Mouse (Mus musculus): ENCODE measurements around the gene Zdhhc11. TPM values are rescaled to one million over a fixed set of nuclear protein-coding genes. Genes with fewer than 3 reads are reported as not detected.
A peak's percentile ranks its signal among the peaks of the same experiment; 100 is the strongest.

Zdhhc11 gene
- not detected for total RNA-seq (2021)
- long read RNA-seq, experiment 1: 0 reads
- long read RNA-seq, experiment 2: 0 reads

GRCm38 (mm10) chr13:73963551-73963950, at the start of gene Zdhhc11:
TSS of gene Zdhhc11 (plus strand) at chr13:73963851.
- no peak for DNase-seq (ENCODE audit: low spot score in 2 of 2)

- DNase-seq (ENCODE audit: low spot score in 2 of 2): no peak
Measured at GRCm38 (mm10) chr13:73932201-73932600, 31.4 kb upstream of the Zdhhc11 start.

GRCm38 (mm10) chr13:73936938-73937320, 26.7 kb upstream of the Zdhhc11 start:
- DNase-seq (ENCODE audit: low spot score in 2 of 2): no peak

GRCm38 (mm10) chr13:73937321-73938176, 26.1 kb upstream of the Zdhhc11 start, which contains the start of the genes Trip13 and Brd9:
TSS of gene Trip13 (minus strand) at chr13:73937784.
TSS of gene Brd9 (plus strand) at chr13:73937811.
- peak; percentile 88 to 93 for DNase-seq (ENCODE audit: low spot score in 2 of 2)

GRCm38 (mm10) chr13:73938177-73938560, 25.5 kb upstream of the Zdhhc11 start:
- DNase-seq (ENCODE audit: low spot score in 2 of 2): no peak

- no peak for DNase-seq (ENCODE audit: low spot score in 2 of 2)
Measured at GRCm38 (mm10) chr13:73939101-73939500, 24.6 kb upstream of the Zdhhc11 start.

- DNase-seq (ENCODE audit: low spot score in 2 of 2): no peak
Measured at GRCm38 (mm10) chr13:73944606-73945005, 19.0 kb upstream of the Zdhhc11 start.

GRCm38 (mm10) chr13:73953551-73954130, 10.0 kb upstream of the Zdhhc11 start:
- DNase-seq (ENCODE audit: low spot score in 2 of 2): peak in 1 of 2 experiments; percentile 18

GRCm38 (mm10) chr13:73954666-73955065, 9.0 kb upstream of the Zdhhc11 start:
- no peak for DNase-seq (ENCODE audit: low spot score in 2 of 2)

- no peak for DNase-seq (ENCODE audit: low spot score in 2 of 2)
Measured at GRCm38 (mm10) chr13:73955531-73955930, 8.1 kb upstream of the Zdhhc11 start.

GRCm38 (mm10) chr13:73960117-73960652, 3.5 kb upstream of the Zdhhc11 start:
- DNase-seq (ENCODE audit: low spot score in 2 of 2): peak in 1 of 2 experiments; percentile 31

GRCm38 (mm10) chr13:73961177-73961576, 2.5 kb upstream of the Zdhhc11 start:
- DNase-seq (ENCODE audit: low spot score in 2 of 2): no peak

- peak; percentile 33 to 53 for DNase-seq (ENCODE audit: low spot score in 2 of 2)
Measured at GRCm38 (mm10) chr13:73970545-73971448, 7.1 kb downstream of the Zdhhc11 start.

- DNase-seq (ENCODE audit: low spot score in 2 of 2): no peak
Measured at GRCm38 (mm10) chr13:73974523-73974922, 10.9 kb downstream of the Zdhhc11 start.

- no peak for DNase-seq (ENCODE audit: low spot score in 2 of 2)
Measured at GRCm38 (mm10) chr13:73976935-73977334, 13.3 kb downstream of the Zdhhc11 start.

- no peak for DNase-seq (ENCODE audit: low spot score in 2 of 2)
Measured at GRCm38 (mm10) chr13:73990325-73990724, 26.7 kb downstream of the Zdhhc11 start.

- no peak for DNase-seq (ENCODE audit: low spot score in 2 of 2)
Measured at GRCm38 (mm10) chr13:73990761-73991160, 27.1 kb downstream of the Zdhhc11 start.

- no peak for DNase-seq (ENCODE audit: low spot score in 2 of 2)
Measured at GRCm38 (mm10) chr13:73991267-73991666, 27.6 kb downstream of the Zdhhc11 start.

GRCm38 (mm10) chr13:73996456-73996855, 32.8 kb downstream of the Zdhhc11 start:
- no peak for DNase-seq (ENCODE audit: low spot score in 2 of 2)

GRCm38 (mm10) chr13:74000519-74000918, 36.9 kb downstream of the Zdhhc11 start:
- DNase-seq (ENCODE audit: low spot score in 2 of 2): no peak

- DNase-seq (ENCODE audit: low spot score in 2 of 2): no peak
Measured at GRCm38 (mm10) chr13:74000961-74001360, 37.3 kb downstream of the Zdhhc11 start.
